Mouse (Mus musculus): ENCODE measurements around the gene Cyp26a1.

GRCm38 (mm10) chr19:37665256-37665655, 32.3 kb upstream of the Cyp26a1 start:
- no peak for TF ChIP-seq CTCF (IDR thresholded peaks at IDR 0.05; ENCODE audit: low read depth)
- no peak for TF ChIP-seq EP300 (IDR thresholded peaks at IDR 0.05; ENCODE audit: low read depth)
